Mouse (Mus musculus) liver, postnatal 0 days (tissue): ENCODE data around the gene Chn2. TPM values are rescaled to one million over a fixed set of nuclear protein-coding genes. Genes with fewer than 3 reads are reported as not detected.
A peak's percentile ranks its signal among the peaks of the same experiment; 100 is the strongest.

ENCODE experiments used
- ATAC-seq: fragments of 200-750 bp; cut with Nextera tagmentation; 2 replicates; pipeline ENCODE4 v1.8.0; 2017; ENCODE audit warnings: mild to moderate bottlenecking, moderate library complexity
- DNase-seq: peaks from one replicate; pipeline ENCODE4 v3.0.0-alpha.2; 2016
- H3K27ac ChIP-seq: fragments of 300-500 bp; sonication (generic); 2 replicates; pipeline ENCODE4 v1.5.1; 2014; ENCODE audit warnings: antibody characterized with exemption, moderate library complexity, mild to moderate bottlenecking, low read depth
- H3K27me3 ChIP-seq: fragments of 300-500 bp; sonication (generic); 2 replicates; pipeline ENCODE4 v1.6.1; 2014; ENCODE audit warnings: low read length, control low read depth, mixed read lengths; ENCODE audit not compliant: insufficient read depth
- H3K36me3 ChIP-seq: fragments of 300-500 bp; sonication (generic); replicated peaks from 2 replicates; pipeline ENCODE4 v1.6.1; 2014; ENCODE audit warnings: mild to moderate bottlenecking, control low read depth, low read length, moderate library complexity, mixed read lengths; ENCODE audit not compliant: insufficient read depth
- H3K4me1 ChIP-seq: fragments of 300-500 bp; sonication (generic); 2 replicates; pipeline ENCODE4 v1.6.1; 2014; ENCODE audit warnings: antibody characterized with exemption, mild to moderate bottlenecking, control low read depth; ENCODE audit not compliant: insufficient read depth
- H3K4me2 ChIP-seq: fragments of 300-500 bp; sonication (generic); 2 replicates; pipeline ENCODE4 v1.6.1; 2014; ENCODE audit warnings: low read depth, mild to moderate bottlenecking, low read length, moderate library complexity, mixed read lengths
- H3K4me3 ChIP-seq: fragments of 300-500 bp; sonication (generic); 2 replicates; pipeline ENCODE4 v1.5.1; 2014; ENCODE audit warnings: low read depth, low read length
- H3K9ac ChIP-seq: fragments of 300-500 bp; sonication (generic); replicated peaks from 2 replicates; pipeline ENCODE4 v1.6.1; 2014; ENCODE audit warnings: mild to moderate bottlenecking, moderate library complexity
- H3K9me3 ChIP-seq: fragments of 300-500 bp; sonication (generic); 2 replicates; pipeline ENCODE4 v1.6.1; 2016; ENCODE audit warnings: mild to moderate bottlenecking, control low read depth, low read length, mixed read lengths
- CTCF ChIP-seq: sonication (generic); IDR thresholded peaks from 2 replicates; pipeline ENCODE4 v1.5.1; 2016; ENCODE audit warnings: antibody characterized with exemption, low read depth
- EP300 ChIP-seq: IDR thresholded peaks from 2 replicates; pipeline ENCODE4 v1.6.1; 2016; ENCODE audit warnings: antibody characterized with exemption, low read depth, mild to moderate bottlenecking
- WGBS: fragments of 180-500 bp; shearing (Covaris S2); extraction: QIAGEN DNeasy Blood & Tissue Kit; methylation state at CpG from one replicate; pipeline ENCODE4 v1.1.7; 2014; ENCODE audit not compliant: insufficient replicate concordance; 5-methylcytosine and 5-hydroxymethylcytosine counted together
- polyA plus RNA-seq: library from polyadenylated mRNA; unstranded; fragments of >200 nt; fragmentation: Nextera tagmentation; extraction: Ambion mirVana; gene quantifications from 2 replicates; pipeline ENCODE4 v1.2.1, GENCODE M21; 2015

Gene Chn2
- polyA plus RNA-seq, 1 experiment from 2014 or later: 10.8 TPM

DNA sequence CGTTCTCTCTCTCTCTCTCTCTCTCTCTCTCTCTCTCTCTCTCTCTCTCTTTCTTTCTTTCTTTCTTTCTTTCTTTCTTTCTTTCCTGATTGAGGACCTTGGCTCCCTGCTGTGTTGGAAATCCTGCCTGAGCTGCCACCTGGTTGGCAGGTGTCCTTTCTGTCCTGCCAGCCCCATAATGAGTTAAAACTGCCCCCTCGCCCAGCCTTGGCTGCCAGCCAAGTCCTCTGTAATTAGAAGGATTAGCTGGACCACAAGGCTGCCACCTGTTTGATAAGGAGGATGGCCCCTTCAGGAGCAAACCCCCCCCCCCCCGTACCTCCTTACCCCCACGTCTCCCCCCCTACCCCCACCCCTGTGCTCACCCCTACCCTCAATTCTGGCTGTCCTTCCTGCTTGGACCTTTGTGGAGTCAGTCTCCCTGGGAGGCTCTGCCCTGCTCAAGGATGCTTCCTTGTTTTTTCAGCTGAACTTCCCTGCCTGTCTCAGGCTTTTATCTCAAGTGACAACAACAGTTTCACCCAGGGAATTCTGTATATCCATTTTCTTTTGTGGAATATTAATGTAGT is 72.1 kb downstream of the Chn2 start:
- H3K27me3 ChIP-seq: no peaks in the 10 kb centered on the region
- H3K36me3 ChIP-seq: no peaks in the 10 kb centered on the region
- H3K9ac ChIP-seq: no peak overlapping the region
- H3K9me3 ChIP-seq: no peaks in the 10 kb centered on the region
- 49% methylated on average over 2 of the region's 4 CpGs for WGBS
- H3K4me3 ChIP-seq: no peak overlapping the region
- no peaks in the 10 kb centered on the region for H3K4me1 ChIP-seq
- no peak for ATAC-seq
- no peak overlapping the region for H3K4me2 ChIP-seq
- TF ChIP-seq EP300: no peak
- no peak for TF ChIP-seq CTCF
- no peak overlapping the region for H3K27ac ChIP-seq
- no peak for DNase-seq

DNA sequence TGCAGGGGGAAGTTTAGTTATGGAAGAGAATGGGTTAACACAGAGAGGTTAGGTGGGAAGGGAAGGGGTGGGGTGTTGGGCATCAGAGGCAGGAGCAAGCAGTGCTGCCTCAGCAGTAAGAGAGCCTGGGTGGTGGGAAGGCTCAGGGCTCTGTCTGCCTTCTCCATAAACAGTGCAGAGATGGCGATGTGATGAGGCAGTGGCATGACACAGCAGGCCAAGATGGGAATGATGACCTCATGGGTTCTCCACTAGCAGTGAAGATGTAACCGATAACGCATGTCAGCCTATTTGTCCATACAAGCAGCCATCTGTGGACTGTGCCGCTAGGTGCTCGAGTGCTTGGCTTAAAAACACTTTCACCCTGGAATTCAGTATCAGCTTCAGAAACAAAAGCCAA is 74.0 kb downstream of the Chn2 start:
- Histone ChIP-seq H3K27ac (no peak overlapping the region), H3K9ac (no peak overlapping the region), H3K9me3 (no peaks in the 10 kb centered on the region), H3K27me3 (no peaks in the 10 kb centered on the region), H3K4me3 (no peak overlapping the region), H3K4me2 (no peak overlapping the region), H3K36me3 (no peaks in the 10 kb centered on the region), H3K4me1 (no peaks in the 10 kb centered on the region)
- 85% methylated on average over 5 of the region's 5 CpGs for WGBS
- TF ChIP-seq CTCF: no peak
- TF ChIP-seq EP300: no peak
- DNase-seq (no peak), ATAC-seq (no peak)

DNA sequence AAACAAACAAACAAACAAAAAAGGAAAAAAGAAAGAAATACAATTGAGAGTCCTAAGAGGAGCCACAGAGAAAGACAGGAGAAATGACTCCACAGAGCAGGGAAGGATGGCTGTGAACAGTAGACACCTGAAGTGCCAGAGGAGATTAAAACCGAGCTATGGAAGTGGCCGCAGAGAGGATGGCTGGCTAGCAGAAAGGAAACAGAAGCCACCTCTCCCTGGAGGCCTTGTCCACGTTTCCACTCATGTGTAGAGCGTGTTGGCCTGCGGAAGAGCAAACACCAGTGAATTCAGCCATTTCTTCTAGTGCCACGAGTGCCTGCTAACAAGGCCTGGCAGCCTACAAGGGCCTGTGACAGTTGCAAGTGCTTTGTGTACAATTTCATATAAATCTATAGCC is 75.1 kb downstream of the Chn2 start:
- WGBS: 76% methylated on average over 6 of the region's 6 CpGs

DNA sequence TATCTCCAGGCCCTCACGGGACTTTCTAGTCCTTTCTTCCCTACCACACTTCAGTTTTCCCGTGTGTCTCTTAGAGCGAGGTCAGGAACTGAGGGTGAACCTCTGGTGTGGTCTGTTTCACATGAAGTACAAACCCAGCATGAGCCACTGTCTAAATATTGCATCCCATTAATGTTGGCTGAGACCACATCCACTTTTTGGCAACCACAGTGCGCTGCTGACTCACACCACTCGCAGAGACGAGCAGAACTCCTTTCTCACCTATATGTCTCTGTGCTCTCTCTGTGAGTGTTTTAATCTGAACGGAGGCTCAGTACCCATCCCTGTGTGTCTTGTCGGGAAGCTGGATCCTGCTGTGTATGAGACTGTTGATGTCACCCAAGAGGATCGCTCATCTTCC is 76.9 kb downstream of the Chn2 start:
- WGBS: 55% methylated on average over 9 of the region's 9 CpGs
- Histone ChIP-seq H3K9me3 (no peaks in the 10 kb centered on the region), H3K4me3 (no peak overlapping the region), H3K9ac (no peak overlapping the region), H3K27ac (peak overlapping the region; percentile 87), H3K4me1 (no peaks in the 10 kb centered on the region; the same call in 1 of the 2 replicates), H3K27me3 (no peaks in the 10 kb centered on the region), H3K4me2 (no peak overlapping the region), H3K36me3 (no peaks in the 10 kb centered on the region)
- ATAC-seq: no peak
- no peak for DNase-seq
- TF ChIP-seq CTCF: no peak
- TF ChIP-seq EP300: no peak

More for the DNA sequence above, 75.1 kb downstream of the Chn2 start:
- no peak for ATAC-seq
- Histone ChIP-seq H3K27ac (no peak overlapping the region), H3K4me2 (no peak overlapping the region), H3K9me3 (no peaks in the 10 kb centered on the region), H3K27me3 (no peaks in the 10 kb centered on the region), H3K36me3 (no peaks in the 10 kb centered on the region), H3K4me3 (no peak overlapping the region), H3K9ac (no peak overlapping the region), H3K4me1 (no peaks in the 10 kb centered on the region; the same call in 1 of the 2 replicates)
- DNase-seq: no peak
- TF ChIP-seq CTCF: no peak
- no peak for TF ChIP-seq EP300

DNA sequence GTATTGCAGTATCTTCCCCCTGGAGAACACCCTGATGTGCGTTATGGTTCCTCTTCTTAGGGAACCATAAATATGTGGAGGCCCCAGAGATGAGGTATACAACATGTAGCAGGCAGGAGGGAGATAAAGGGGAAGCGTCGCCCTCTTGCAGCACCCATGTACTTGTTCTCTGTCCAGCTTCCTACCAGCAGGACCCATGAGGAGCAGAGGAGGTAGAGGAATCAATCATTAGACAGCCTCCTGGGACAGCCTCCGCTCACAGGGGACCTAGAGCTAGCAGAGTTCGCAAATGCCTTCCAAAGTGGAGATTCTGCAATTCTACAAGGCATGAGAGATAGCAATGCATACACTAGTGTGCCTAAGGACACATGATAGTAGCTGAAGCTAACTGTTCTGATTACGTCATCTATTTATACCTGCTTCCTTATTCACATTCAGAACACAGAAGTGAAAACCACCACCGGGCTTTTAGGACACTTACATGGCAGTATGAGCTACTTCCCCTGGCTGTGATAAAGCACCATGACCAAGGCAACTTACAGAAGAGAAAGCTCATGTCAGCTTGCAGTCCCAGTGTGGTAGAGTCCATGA is 77.7 kb downstream of the Chn2 start:
- H3K36me3 ChIP-seq: no peaks in the 10 kb centered on the region
- TF ChIP-seq EP300 (no peak), CTCF (no peak)
- H3K27me3 ChIP-seq: no peaks in the 10 kb centered on the region
- no peak overlapping the region for H3K4me2 ChIP-seq
- no peak overlapping the region for H3K4me3 ChIP-seq
- no peaks in the 10 kb centered on the region for H3K9me3 ChIP-seq
- peak; percentile 79 for ATAC-seq
- WGBS: 52% methylated on average over 7 of the region's 7 CpGs
- no peaks in the 10 kb centered on the region; the same call in 1 of the 2 replicates for H3K4me1 ChIP-seq
- H3K27ac ChIP-seq: peak overlapping the region; percentile 87
- peak; percentile 34 for DNase-seq
- no peak overlapping the region for H3K9ac ChIP-seq

DNA sequence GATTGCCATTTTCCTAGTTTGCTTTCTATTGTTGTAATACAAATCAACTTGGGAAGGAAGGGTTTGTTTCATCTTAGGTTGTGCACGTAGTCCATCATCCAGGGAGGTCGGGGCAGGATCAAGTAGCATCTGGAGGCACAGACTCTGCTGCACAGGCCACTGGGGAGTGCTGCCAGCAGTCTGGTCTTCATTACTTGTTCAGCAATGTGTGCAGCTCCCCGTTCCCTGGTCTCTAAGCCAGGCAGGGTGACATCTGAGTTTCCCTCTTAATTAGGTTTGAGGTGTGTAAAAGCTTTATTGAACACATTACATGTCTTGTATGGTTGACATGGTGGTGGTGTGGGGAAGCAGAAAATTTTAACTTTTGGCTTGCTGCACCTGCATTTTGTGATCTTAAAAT is 79.0 kb downstream of the Chn2 start:
- no peak overlapping the region for H3K27ac ChIP-seq
- no peak for ATAC-seq
- no peaks in the 10 kb centered on the region for H3K36me3 ChIP-seq
- no peak overlapping the region for H3K4me3 ChIP-seq
- H3K27me3 ChIP-seq: no peaks in the 10 kb centered on the region
- H3K4me2 ChIP-seq: no peak overlapping the region
- no peaks in the 10 kb centered on the region; the same call in 1 of the 2 replicates for H3K4me1 ChIP-seq
- 81% methylated on average over 3 of the region's 3 CpGs for WGBS
- no peak for DNase-seq
- H3K9ac ChIP-seq: no peak overlapping the region
- no peaks in the 10 kb centered on the region for H3K9me3 ChIP-seq
- TF ChIP-seq CTCF (no peak), EP300 (no peak)
